Mouse (Mus musculus) large intestine, adult 2 months (tissue): ENCODE data around the gene Nr3c2. TPM values are rescaled to one million over a fixed set of nuclear protein-coding genes. Genes with fewer than 3 reads are reported as not detected.

Source experiments
- DNase-seq: peaks from one replicate; pipeline ENCODE4 v3.0.0-alpha.2; 2012; ENCODE audit warnings: low read depth, low spot score
- WGBS: fragments of 180-500 bp; shearing (Covaris S2); methylation state at CpG from one replicate; pipeline ENCODE4 v1.1.7; 2018; 5-methylcytosine and 5-hydroxymethylcytosine counted together
- polyA plus RNA-seq: library from polyadenylated mRNA; depleted of rRNA; stranded (reverse); fragments of >200 nt; gene quantifications from 2 replicates; pipeline ENCODE4 v1.2.3, GENCODE M21; 2012

The Nr3c2 gene
- polyA plus RNA-seq, 1 experiment, result 5.4 TPM

GRCm38 (mm10) chr8:77282605-77283236, 383.5 kb downstream of the Nr3c2 start:
- no peak for DNase-seq
- WGBS, result 84% methylated on average over 7 of the region's 7 CpGs

GRCm38 (mm10) chr8:77284473-77284872, 385.2 kb downstream of the Nr3c2 start:
- 85% methylated on average over 3 of the region's 3 CpGs for WGBS
- no peak for DNase-seq

- no peak for DNase-seq
- WGBS, result 68% methylated on average over 3 of the region's 3 CpGs
Observed at GRCm38 (mm10) chr8:77288065-77288464, 388.8 kb downstream of the Nr3c2 start.

GRCm38 (mm10) chr8:77288492-77288891, 389.2 kb downstream of the Nr3c2 start:
- DNase-seq, result no peak
- 96% methylated on average over 12 of the region's 12 CpGs for WGBS

- no peak for DNase-seq
- WGBS, result 76% methylated on average over 4 of the region's 4 CpGs
Observed at GRCm38 (mm10) chr8:77292120-77292519, 392.9 kb downstream of the Nr3c2 start.

- DNase-seq, result no peak
- WGBS, result 89% methylated on average over 11 of the region's 11 CpGs
Observed at GRCm38 (mm10) chr8:77292649-77293048, 393.4 kb downstream of the Nr3c2 start.

- 91% methylated on average over 11 of the region's 11 CpGs for WGBS
- DNase-seq, result no peak
Observed at GRCm38 (mm10) chr8:77294599-77294998, 395.4 kb downstream of the Nr3c2 start.
